Mouse (Mus musculus): ENCODE measurements around the gene Vipr1. TPM values are rescaled to one million over a fixed set of nuclear protein-coding genes. Genes with fewer than 3 reads are reported as not detected.

Vipr1 gene
- polyA plus RNA-seq, 1 experiment from 2014 or later, result 0.77 TPM

DNA sequence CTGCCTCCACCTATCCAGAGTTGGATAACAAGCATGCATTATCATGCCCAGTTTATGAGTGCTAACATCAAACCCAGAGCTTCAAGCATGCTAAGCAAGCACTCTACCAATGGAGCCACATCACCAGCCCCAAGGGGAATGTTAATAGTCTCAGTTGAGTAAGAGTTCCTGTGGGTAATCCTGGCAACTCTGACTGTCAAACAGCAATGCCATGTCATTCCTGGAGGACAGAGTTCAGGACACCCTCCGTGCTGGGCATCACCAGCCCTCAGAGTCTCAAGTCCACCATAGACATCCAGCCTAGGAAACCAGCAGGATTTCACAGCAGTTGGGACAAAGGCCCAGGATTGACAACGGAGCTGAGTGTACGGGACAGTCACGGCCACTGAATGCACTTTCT, 19.3 kb upstream of the Vipr1 start:
- H3K27ac ChIP-seq (ENCODE audit: low read depth, low read length), result no peak overlapping the region
- no peaks in the 10 kb centered on the region for H3K9me3 ChIP-seq (ENCODE audit: control insufficient read depth, low read length)
- no peaks in the 10 kb centered on the region for H3K36me3 ChIP-seq (ENCODE audit: control insufficient read depth, insufficient read depth, low read length)
- WGBS, result 78% methylated on average over 4 of the region's 4 CpGs
- no peak overlapping the region for H3K9ac ChIP-seq (ENCODE audit: low read depth, low read length)
- no peak overlapping the region for H3K4me2 ChIP-seq
- ATAC-seq (replicated peaks; ENCODE audit: low FRiP score), result no peak
- no peak overlapping the region for H3K4me3 ChIP-seq (ENCODE audit: low read depth, low read length)
- DNase-seq (ENCODE audit: low spot score), result no peak
- no peaks in the 10 kb centered on the region for H3K4me1 ChIP-seq (replicated peaks; ENCODE audit: control insufficient read depth, insufficient read depth, low read length)
- H3K27me3 ChIP-seq (replicated peaks; ENCODE audit: control insufficient read depth, insufficient read depth, low read length), result 0 out of 2 replicates have a peak, but pooled peaks cover 3% of the 10 kb centered on the region

DNA sequence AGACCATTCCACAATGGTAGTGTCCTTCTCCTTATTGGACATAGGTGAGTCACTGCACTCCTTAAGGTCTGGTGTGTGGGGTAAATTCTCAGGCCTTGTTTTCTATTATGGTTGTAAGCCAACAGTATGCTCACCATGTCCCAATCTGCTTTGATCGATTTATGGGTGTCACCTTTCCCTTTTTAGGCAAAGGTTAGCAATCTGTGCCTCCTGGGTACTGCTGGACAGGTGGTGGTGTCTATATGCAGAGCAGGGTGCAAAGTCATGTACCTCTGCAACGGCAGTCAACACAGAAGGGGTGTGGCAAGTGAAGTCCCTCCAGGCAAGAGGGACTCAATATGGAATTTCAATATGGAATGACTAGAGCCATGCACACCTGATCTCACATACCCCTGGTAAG, 17.6 kb upstream of the Vipr1 start:
- H3K27ac ChIP-seq (ENCODE audit: low read depth, low read length), result no peak overlapping the region
- H3K4me3 ChIP-seq (ENCODE audit: low read depth, low read length), result no peak overlapping the region
- H3K4me1 ChIP-seq (replicated peaks; ENCODE audit: control insufficient read depth, insufficient read depth, low read length), result no peaks in the 10 kb centered on the region
- DNase-seq (ENCODE audit: low spot score), result no peak
- no peak for ATAC-seq (replicated peaks; ENCODE audit: low FRiP score)
- no peak overlapping the region for H3K9ac ChIP-seq (ENCODE audit: low read depth, low read length)
- H3K9me3 ChIP-seq (ENCODE audit: control insufficient read depth, low read length), result no peaks in the 10 kb centered on the region
- H3K36me3 ChIP-seq (ENCODE audit: control insufficient read depth, insufficient read depth, low read length), result no peaks in the 10 kb centered on the region
- H3K4me2 ChIP-seq, result no peak overlapping the region
- 81% methylated on average over 2 of the region's 2 CpGs for WGBS
- H3K27me3 ChIP-seq (replicated peaks; ENCODE audit: control insufficient read depth, insufficient read depth, low read length), result 0 out of 2 replicates have a peak, but pooled peaks cover 3% of the 10 kb centered on the region

DNA sequence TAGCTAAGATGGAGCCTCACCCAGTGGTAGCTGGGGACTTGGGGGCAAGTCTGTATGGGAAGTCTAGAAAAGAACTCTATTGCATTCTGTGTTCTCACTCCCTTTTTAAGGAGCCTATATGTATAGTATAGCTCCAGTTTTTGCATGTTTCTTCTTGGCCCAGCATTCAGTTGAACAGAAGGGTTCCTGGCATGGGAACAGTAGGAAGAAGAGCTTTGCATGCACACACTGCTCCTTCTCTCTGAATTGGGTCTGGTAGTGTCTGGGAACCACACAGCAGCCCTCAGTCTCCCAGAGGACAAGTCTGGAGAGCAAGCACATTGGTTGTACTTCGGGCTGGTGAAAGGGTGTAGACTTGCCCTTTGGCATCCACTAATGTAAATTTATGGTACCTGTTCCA, 11.9 kb upstream of the Vipr1 start:
- Histone ChIP-seq H3K27me3 (replicated peaks; ENCODE audit: control insufficient read depth, insufficient read depth, low read length) (no peaks in the 10 kb centered on the region; the same call in 1 of the 2 replicates), H3K27ac (ENCODE audit: low read depth, low read length) (no peak overlapping the region), H3K4me3 (ENCODE audit: low read depth, low read length) (no peak overlapping the region), H3K9ac (ENCODE audit: low read depth, low read length) (no peak overlapping the region), H3K4me2 (no peak overlapping the region), H3K36me3 (ENCODE audit: control insufficient read depth, insufficient read depth, low read length) (no peaks in the 10 kb centered on the region), H3K9me3 (ENCODE audit: control insufficient read depth, low read length) (no peaks in the 10 kb centered on the region), H3K4me1 (replicated peaks; ENCODE audit: control insufficient read depth, insufficient read depth, low read length) (no peaks in the 10 kb centered on the region)
- 75% methylated on average over 1 of the region's 1 CpGs for WGBS
- ATAC-seq (replicated peaks; ENCODE audit: low FRiP score) (no peak), DNase-seq (ENCODE audit: low spot score) (no peak)

DNA sequence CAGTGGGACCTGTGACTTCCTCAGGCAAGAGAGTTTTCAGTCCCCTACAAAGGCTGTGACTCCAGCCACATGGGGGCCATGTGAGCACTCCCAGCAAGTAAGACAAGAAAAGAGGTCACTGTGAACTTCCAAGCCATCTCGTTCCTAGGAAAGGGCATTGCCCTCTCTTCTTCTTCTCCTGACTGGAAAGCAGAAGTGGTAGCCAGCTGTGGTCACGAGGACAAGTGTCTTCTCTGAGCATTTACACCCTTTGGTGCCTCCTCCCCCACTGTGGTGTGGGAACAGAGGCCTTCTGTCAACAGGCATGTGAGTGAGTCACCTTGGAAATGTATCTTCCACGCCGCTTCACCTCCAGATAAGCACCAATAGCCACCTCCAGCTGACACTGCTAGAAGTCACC, 10.6 kb upstream of the Vipr1 start:
- Histone ChIP-seq H3K4me2 (no peak overlapping the region), H3K9ac (ENCODE audit: low read depth, low read length) (no peak overlapping the region), H3K27ac (ENCODE audit: low read depth, low read length) (no peak overlapping the region), H3K9me3 (ENCODE audit: control insufficient read depth, low read length) (no peaks in the 10 kb centered on the region), H3K4me3 (ENCODE audit: low read depth, low read length) (no peak overlapping the region), H3K4me1 (replicated peaks; ENCODE audit: control insufficient read depth, insufficient read depth, low read length) (no peaks in the 10 kb centered on the region), H3K36me3 (ENCODE audit: control insufficient read depth, insufficient read depth, low read length) (no peaks in the 10 kb centered on the region), H3K27me3 (replicated peaks; ENCODE audit: control insufficient read depth, insufficient read depth, low read length) (peaks cover 3% of the 10 kb centered on the region; the same call in 1 of the 2 replicates)
- ATAC-seq (replicated peaks; ENCODE audit: low FRiP score) (no peak), DNase-seq (ENCODE audit: low spot score) (no peak)
- 33% methylated on average over 4 of the region's 4 CpGs for WGBS

DNA sequence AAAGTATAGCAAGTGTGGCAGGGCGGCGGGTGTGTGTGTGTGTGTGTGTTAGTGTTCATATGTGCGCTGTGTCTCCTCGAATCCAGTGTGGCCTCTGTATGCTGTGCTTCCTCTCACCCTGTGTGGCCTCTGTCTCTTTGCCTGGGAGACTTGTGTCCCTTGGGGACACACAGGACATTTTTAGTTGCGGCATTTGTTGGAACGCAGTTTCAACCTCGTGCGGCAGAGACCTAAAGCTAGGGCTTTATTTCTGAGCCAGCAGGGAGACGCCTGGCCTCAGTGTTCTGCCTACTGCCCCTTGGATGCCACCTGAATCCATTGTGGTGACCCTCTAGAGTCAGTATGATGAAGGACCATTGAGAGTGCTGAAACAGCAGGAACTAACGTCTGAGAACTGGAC, 9.6 kb upstream of the Vipr1 start:
- ATAC-seq (replicated peaks; ENCODE audit: low FRiP score) (no peak), DNase-seq (ENCODE audit: low spot score) (no peak)
- H3K4me3 ChIP-seq (ENCODE audit: low read depth, low read length), result no peak overlapping the region
- H3K4me1 ChIP-seq (replicated peaks; ENCODE audit: control insufficient read depth, insufficient read depth, low read length), result no peaks in the 10 kb centered on the region
- H3K27me3 ChIP-seq (replicated peaks; ENCODE audit: control insufficient read depth, insufficient read depth, low read length), result peaks cover 5% of the 10 kb centered on the region
- WGBS, result 86% methylated on average over 10 of the region's 10 CpGs
- H3K27ac ChIP-seq (ENCODE audit: low read depth, low read length), result no peak overlapping the region
- no peaks in the 10 kb centered on the region for H3K9me3 ChIP-seq (ENCODE audit: control insufficient read depth, low read length)
- no peak overlapping the region for H3K9ac ChIP-seq (ENCODE audit: low read depth, low read length)
- H3K36me3 ChIP-seq (ENCODE audit: control insufficient read depth, insufficient read depth, low read length), result no peaks in the 10 kb centered on the region
- H3K4me2 ChIP-seq, result no peak overlapping the region

DNA sequence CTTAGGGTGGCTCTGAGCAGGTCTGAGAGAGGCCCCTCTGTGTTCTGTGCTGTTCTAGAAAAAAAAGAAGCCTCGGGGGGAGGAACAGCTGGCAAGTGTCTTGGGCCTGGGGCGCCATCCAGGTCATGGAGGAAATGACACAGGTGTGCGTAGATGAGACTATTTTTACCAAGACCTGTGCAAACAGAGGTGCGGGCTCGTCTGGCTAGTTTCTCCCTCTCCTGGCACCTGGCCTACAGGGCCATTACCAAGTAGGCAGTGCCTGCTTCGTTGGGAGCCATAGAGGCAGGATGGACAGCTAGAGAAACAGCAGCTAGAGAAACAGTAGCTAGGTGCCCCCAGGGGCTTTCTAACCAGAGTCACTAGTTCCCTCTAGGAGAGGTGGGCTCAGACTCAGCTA, 9.2 kb upstream of the Vipr1 start:
- no peak for DNase-seq (ENCODE audit: low spot score)
- no peak for ATAC-seq (replicated peaks; ENCODE audit: low FRiP score)
- H3K4me1 ChIP-seq (replicated peaks; ENCODE audit: control insufficient read depth, insufficient read depth, low read length), result no peaks in the 10 kb centered on the region
- H3K9me3 ChIP-seq (ENCODE audit: control insufficient read depth, low read length), result no peaks in the 10 kb centered on the region
- H3K36me3 ChIP-seq (ENCODE audit: control insufficient read depth, insufficient read depth, low read length), result no peaks in the 10 kb centered on the region
- 73% methylated on average over 6 of the region's 6 CpGs for WGBS
- H3K4me2 ChIP-seq, result no peak overlapping the region
- peaks cover 5% of the 10 kb centered on the region for H3K27me3 ChIP-seq (replicated peaks; ENCODE audit: control insufficient read depth, insufficient read depth, low read length)
- H3K27ac ChIP-seq (ENCODE audit: low read depth, low read length), result no peak overlapping the region
- H3K9ac ChIP-seq (ENCODE audit: low read depth, low read length), result no peak overlapping the region
- no peak overlapping the region for H3K4me3 ChIP-seq (ENCODE audit: low read depth, low read length)

DNA sequence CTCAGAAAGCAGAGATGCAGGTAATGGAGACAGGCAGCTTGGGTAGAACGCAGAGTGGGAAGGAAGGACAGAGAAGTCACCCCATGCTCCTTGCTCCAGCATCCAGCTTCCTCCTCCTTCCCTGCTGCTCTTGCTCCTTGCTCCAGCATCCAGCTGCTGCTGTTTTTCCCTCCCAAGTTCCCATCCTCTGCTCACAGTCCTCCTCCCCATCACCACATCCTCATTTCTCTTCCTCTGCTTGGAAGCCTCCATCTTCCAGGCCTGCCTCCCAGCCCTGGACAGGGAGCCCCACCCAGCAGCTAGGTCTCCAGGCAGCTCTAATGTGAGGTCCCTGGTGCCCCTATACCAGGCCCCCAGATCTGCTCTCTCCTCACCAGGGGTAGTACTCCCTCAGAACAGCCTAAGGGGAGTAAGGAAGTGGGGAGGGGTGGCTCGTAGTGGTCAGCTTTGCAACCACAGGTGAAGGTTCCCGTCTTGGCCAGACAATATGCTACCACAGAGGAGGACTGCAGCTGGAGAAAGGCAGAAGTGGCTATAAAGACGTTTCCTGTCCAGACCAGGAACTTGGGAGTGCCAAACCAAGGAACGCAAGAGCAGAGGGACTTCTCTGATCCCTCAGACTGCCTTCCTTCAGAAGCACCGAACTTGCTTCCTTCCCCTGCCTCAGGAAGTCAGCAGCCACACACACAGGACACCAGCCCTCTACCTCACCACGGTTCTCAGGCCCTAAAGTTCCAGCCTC, 6.5 kb upstream of the Vipr1 start:
- Histone ChIP-seq H3K36me3 (ENCODE audit: control insufficient read depth, insufficient read depth, low read length) (no peaks in the 10 kb centered on the region), H3K9me3 (ENCODE audit: control insufficient read depth, low read length) (no peaks in the 10 kb centered on the region), H3K4me1 (replicated peaks; ENCODE audit: control insufficient read depth, insufficient read depth, low read length) (no peaks in the 10 kb centered on the region), H3K4me3 (ENCODE audit: low read depth, low read length) (no peak overlapping the region), H3K27me3 (replicated peaks; ENCODE audit: control insufficient read depth, insufficient read depth, low read length) (peaks cover 25% of the 10 kb centered on the region), H3K9ac (ENCODE audit: low read depth, low read length) (no peak overlapping the region), H3K27ac (ENCODE audit: low read depth, low read length) (no peak overlapping the region), H3K4me2 (no peak overlapping the region)
- DNase-seq (ENCODE audit: low spot score), result no peak
- WGBS, result 31% methylated on average over 7 of the region's 7 CpGs
- no peak for ATAC-seq (replicated peaks; ENCODE audit: low FRiP score)

DNA sequence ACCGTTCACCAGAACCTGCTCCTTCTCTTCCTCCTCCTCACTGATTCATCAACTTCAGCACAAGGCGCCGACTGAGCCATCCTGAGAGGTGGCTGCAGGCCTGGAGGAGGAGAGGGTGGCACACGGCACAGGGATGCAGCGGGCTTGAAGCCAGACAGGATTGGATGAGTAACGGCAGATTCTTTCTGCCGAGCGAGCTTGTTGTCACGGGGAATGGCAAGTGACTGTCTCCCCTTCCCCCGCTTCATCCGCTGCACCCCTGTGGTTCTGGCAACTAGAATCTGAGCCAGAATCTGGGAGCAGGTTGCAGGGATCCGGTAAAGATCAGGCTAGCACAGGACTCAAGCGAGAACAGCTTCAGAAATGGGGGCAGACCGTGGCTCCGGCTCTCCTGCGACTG, 2.7 kb upstream of the Vipr1 start:
- Histone ChIP-seq H3K4me3 (ENCODE audit: low read depth, low read length) (no peak overlapping the region), H3K27me3 (replicated peaks; ENCODE audit: control insufficient read depth, insufficient read depth, low read length) (peaks cover 59% of the 10 kb centered on the region), H3K4me2 (no peak overlapping the region), H3K9me3 (ENCODE audit: control insufficient read depth, low read length) (no peaks in the 10 kb centered on the region), H3K27ac (ENCODE audit: low read depth, low read length) (no peak overlapping the region), H3K9ac (ENCODE audit: low read depth, low read length) (no peak overlapping the region), H3K4me1 (replicated peaks; ENCODE audit: control insufficient read depth, insufficient read depth, low read length) (no peaks in the 10 kb centered on the region; the same call in 1 of the 2 replicates), H3K36me3 (ENCODE audit: control insufficient read depth, insufficient read depth, low read length) (no peaks in the 10 kb centered on the region)
- DNase-seq (ENCODE audit: low spot score) (no peak), ATAC-seq (replicated peaks; ENCODE audit: low FRiP score) (no peak)
- WGBS, result 49% methylated on average over 16 of the region's 16 CpGs

DNA sequence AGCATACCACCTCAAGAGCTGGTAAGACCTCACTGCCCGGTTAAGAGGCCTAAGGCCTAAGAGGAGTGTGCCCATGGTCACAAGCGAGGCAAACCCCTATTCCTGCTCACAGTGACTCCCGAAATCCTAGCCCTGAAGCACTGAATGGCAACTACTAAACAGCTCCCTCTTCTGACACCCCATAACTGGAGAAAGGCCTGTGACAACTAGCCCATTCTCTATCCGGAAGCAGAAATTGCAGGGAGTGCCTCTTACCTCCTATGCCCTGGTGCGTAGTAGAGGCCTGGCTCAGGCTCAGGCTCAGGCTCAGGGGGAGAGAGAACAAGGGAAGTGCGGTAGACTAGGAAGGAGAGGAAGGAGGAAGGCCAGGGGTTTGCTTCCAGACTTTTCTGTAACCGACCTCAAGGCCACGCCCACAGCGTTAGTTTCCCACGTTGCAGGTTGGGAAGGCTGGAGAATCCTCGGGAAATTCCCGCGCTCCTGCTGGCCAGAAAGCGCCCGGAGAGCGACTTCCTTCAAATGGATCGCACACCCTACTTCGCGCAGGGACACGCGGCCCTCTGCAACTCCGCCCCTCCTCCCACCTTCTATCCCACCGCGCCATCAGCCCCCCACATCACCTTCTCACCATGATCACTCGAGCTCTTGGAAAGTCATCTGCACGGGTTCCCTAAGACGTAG, 1.1 kb upstream of the Vipr1 start:
- WGBS, result 11% methylated on average over 27 of the region's 27 CpGs
- peaks cover 67% of the 10 kb centered on the region for H3K27me3 ChIP-seq (replicated peaks; ENCODE audit: control insufficient read depth, insufficient read depth, low read length)
- H3K9ac ChIP-seq (ENCODE audit: low read depth, low read length), result no peak overlapping the region
- DNase-seq (ENCODE audit: low spot score) (peak; percentile 39), ATAC-seq (replicated peaks; ENCODE audit: low FRiP score) (no peak)
- peak overlapping the region; percentile 85 for H3K4me2 ChIP-seq
- H3K4me1 ChIP-seq (replicated peaks; ENCODE audit: control insufficient read depth, insufficient read depth, low read length), result no peaks in the 10 kb centered on the region; the same call in 1 of the 2 replicates
- no peaks in the 10 kb centered on the region for H3K36me3 ChIP-seq (ENCODE audit: control insufficient read depth, insufficient read depth, low read length)
- H3K27ac ChIP-seq (ENCODE audit: low read depth, low read length), result no peak overlapping the region
- H3K9me3 ChIP-seq (ENCODE audit: control insufficient read depth, low read length), result no peaks in the 10 kb centered on the region
- peak overlapping the region; percentile 46 for H3K4me3 ChIP-seq (ENCODE audit: low read depth, low read length)
